Mouse (Mus musculus): ENCODE results near the gene Hipk3.

DNA sequence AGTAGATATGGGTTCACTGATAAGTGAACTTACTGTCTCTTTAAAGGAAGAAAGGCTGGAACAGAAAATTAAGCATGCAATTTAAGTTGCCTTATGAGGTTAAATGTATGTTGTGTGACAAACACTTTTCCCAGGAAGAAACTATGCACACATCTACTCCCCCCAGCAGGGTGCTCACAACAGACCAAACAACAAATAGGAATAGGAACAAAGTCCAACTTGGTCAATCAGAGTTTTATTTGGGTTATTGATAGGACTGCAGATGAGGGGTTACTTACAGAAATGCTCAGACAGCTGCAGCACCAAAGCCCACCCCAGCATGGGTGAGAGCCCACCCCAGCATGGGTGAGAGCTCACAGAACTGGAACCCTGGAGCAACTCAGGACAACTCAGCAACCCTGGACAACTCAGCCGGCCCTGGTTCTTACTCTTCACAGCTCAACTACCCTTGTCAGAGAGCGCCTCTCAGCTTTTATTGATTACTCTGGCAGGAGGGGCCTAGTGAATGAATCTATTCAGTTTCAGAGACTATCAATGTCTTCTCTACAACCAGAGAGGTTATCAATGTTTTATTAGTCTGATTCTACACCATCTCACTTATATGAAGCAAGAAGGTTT, 16.7 kb downstream of the Hipk3 start:
- TF ChIP-seq CTCF (IDR thresholded peaks at IDR 0.05; ENCODE audit: low read depth, low read length) (no peak), EP300 (IDR thresholded peaks at IDR 0.05; ENCODE audit: insufficient read depth, low read depth, low read length) (no peak), POLR2A (IDR thresholded peaks at IDR 0.05; ENCODE audit: insufficient read depth, low read length) (no peak)
